Mouse (Mus musculus): Measurements from ENCODE around the gene Traf3ip1.
A peak's percentile ranks its signal among the peaks of the same experiment; 100 is the strongest.
"Not testable (repeated sequence)": the region's sequence is repeated elsewhere in the genome, so short reads cannot be mapped to it uniquely, and the experiment has no call there.

The Traf3ip1 gene

GRCm38 (mm10) chr1:91469888-91470419 is 24.5 kb upstream of the Traf3ip1 start:
- DNase-seq: no peak

- DNase-seq: not testable (repeated sequence)
These were observed 16.3 kb upstream of the Traf3ip1 start for GRCm38 (mm10) chr1:91478145-91478544.

DNA sequence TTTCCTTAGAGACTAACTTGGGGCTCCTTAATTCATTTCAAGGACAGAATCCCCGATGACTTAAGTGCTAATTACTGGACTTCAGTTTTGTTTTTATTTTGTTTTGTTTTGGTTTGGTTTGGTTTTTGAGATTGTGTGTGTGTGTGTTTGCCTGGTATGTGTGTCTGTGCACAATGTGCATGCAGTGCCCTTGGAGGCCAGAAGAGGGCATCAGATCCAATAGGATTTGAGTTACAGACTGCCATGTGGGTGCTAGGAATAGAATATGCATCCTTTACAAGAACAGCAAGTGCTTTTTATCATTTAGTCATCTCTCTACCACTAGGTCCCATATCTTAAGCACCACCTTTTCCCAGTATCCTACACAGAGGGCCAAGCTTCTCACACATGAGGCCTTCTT is 15.5 kb upstream of the Traf3ip1 start:
- no peak for DNase-seq

- DNase-seq: no peak
These were observed 11.7 kb upstream of the Traf3ip1 start for GRCm38 (mm10) chr1:91482616-91483211.

DNA sequence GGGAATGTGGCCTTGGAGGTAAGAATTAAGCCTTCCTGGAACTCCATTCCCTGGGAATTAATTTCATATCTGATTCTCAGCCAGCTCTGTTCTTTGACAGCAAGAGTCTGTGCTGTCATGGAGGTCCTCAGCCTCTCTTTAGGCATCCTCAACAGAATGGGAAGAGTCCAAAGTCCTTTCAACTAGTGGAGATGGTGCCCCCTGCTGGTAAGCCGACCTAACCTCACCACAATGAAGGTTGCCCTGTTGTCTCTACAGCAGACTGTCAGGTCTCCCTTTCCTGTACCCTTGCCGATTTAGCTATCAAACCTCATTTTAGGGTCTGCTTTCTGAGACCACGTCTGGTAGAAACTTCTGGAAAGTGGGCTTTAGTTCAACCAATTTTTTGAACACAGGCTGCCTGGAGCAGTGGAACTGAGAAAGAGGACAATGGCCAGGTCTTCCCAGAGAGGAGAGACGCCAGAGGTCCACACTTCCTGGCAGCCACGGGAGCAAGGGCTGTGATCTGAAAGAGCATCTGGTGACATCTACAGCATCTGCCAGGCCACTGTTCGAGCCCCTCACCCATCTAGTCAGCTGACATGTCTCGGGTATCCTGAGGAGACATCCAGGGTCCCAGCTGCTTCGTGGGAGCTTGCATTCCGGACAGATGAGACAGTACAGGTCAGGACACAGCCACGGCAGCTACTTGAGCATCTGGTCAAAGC is 11.0 kb upstream of the Traf3ip1 start:
- DNase-seq: peak; percentile 67

DNA sequence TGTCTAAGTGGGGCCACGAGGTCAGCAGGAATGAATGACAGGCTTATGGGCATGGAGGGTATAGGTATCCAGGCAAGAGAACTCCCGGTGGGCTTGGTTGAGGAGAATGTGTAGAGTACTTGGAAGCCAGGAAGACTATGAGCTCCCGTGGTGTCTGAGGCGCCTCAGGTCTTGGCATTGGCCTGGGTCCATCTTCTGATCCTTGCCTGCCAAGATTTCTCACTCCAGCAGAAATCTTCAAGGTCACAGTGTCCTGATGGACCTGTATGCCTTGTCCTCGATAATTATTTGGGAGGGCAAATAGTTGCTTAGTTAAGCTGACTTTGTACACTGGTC is 10.5 kb upstream of the Traf3ip1 start:
- DNase-seq: no peak

GRCm38 (mm10) chr1:91485422-91485821 is 9.0 kb upstream of the Traf3ip1 start:
- DNase-seq: no peak

DNA sequence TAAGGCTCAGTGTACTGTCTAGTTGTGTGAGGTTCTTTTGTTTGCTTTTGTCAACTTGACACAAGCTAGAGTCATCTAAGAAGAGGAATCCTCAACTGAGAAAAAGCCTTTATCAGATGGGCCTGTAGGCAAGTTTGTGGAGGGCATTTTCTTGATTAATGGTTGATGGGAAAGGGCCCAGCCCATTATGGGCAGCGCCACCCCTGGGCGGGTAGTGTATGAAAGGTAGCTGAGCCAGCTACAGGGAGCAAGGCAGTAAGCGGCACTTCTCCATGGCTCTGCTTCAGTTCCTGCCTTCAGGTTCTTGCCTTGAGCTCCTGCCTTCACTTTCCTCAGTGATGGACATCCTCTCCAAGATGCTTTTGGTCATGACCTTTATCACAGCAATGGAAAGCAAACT is 8.3 kb upstream of the Traf3ip1 start:
- no peak for DNase-seq

- no peak for DNase-seq
These were observed 4.1 kb upstream of the Traf3ip1 start for GRCm38 (mm10) chr1:91490322-91490721.

DNA sequence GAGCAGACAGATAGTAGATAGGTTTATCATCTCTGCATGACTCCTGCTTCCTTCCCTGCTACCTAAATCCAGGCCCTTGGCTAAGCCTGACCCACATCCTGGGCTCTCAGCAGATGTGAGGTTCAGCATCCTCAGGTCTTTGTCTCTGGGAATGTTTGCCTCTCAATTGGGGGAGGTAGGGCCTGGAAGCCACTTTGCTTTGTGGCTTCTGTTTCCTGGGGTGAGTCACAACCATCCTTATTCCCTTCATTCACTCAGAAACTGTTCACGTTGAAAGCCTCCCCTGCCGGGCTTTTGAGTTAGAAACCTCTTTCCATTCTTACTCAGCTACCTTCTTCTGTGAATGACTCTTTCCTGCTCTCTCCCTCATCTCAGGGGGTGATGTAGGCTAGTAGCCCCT is 1.7 kb upstream of the Traf3ip1 start:
- DNase-seq: no peak

GRCm38 (mm10) chr1:91493938-91494337 is 509 bp upstream of the Traf3ip1 start:
- DNase-seq: no peak

- no peak for DNase-seq
These were observed 874 bp downstream of the Traf3ip1 start for GRCm38 (mm10) chr1:91495321-91495720.

- DNase-seq: no peak
These were observed 4.1 kb downstream of the Traf3ip1 start for GRCm38 (mm10) chr1:91498579-91498978.

GRCm38 (mm10) chr1:91504615-91505014 is 10.2 kb downstream of the Traf3ip1 start:
- DNase-seq: no peak

DNA sequence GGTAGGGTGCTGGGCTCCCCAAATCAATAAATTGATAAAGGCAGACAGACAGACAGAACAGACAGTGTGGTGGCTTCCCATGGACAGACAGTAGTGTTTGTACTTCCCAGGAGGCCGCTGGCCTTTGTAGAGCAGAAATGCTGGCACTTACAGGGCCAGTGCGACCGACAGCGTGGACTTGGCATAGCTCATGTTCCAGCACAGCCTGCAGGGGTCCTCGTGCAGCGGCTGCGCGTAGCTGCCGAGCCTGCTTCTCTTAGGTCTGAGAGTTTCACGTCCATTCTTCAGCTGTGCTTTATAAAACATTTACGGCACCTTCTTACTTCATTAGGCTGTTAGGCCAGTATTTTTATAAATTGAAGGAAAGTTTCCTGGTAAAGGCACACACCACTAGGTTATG is 20.5 kb downstream of the Traf3ip1 start:
- no peak for DNase-seq

- no peak for DNase-seq
These were observed 21.2 kb downstream of the Traf3ip1 start for GRCm38 (mm10) chr1:91515642-91516041.

DNA sequence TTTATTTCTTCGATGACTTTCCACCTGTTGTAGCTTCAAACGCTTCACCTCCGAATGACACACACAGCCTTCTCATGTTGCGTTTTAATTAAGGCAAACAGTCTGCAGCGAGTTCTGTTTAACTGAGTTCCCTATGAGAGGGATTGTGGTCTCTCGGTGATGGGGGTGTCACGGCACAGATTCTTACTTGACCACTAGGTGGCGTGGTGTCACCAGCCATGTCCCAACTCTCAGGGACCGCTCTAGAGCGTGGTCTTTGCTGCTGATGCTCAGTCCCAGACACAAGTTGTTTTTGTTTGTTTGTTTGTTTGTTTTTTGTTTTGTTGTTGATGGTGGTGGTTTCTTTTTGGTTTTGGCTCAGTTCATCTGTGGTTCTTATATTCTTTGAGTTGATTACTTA is 29.3 kb downstream of the Traf3ip1 start:
- peak; percentile 61 for DNase-seq

DNA sequence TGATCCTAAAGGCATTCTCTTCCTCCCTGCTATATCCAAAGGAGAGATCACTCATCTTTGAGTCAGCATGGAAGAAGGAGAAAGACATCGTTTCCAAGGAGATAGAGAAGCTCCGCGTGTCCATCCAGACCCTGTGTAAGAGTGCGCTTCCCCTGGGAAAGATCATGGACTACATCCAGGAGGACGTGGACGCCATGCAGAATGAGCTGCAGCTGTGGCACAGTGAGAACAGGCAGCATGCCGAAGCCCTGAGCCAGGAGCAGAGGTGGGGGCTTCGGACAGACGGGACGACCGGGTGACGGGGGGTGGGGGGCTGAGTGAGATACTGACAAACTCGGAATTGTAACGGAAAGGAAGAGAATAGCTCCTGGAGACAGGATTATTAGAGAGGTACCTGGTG is 31.4 kb downstream of the Traf3ip1 start:
- DNase-seq: no peak

- DNase-seq: no peak
These were observed 35.7 kb downstream of the Traf3ip1 start for GRCm38 (mm10) chr1:91530166-91530565.

GRCm38 (mm10) chr1:91532243-91532642 is 37.8 kb downstream of the Traf3ip1 start:
- no peak for DNase-seq

DNA sequence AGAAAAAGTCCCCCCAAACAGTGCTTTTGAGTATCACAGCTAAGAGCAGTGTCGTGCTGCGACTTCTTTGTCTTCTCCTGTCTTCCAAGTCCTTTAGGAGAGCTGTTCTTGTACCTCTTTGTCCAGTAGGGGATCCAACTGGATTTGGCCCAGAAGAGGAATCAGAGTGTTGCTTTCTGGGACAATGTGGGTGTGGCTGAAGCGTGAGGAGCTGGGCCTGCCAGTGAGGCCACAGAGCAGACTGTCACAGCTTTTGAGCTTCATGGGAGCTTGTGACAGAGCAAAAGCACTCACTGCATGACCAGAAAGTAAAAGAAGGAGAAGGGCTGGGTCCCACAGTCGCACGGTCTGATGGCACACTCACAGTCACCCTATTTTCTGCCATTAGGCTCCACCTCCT is 38.4 kb downstream of the Traf3ip1 start:
- DNase-seq: no peak

- no peak for DNase-seq
These were observed 39.0 kb downstream of the Traf3ip1 start for GRCm38 (mm10) chr1:91533483-91533882.

GRCm38 (mm10) chr1:91533961-91534723 is 39.7 kb downstream of the Traf3ip1 start:
- no peak for DNase-seq
